Mouse (Mus musculus): ENCODE measurements at regions not wholly inside any gene's neighbourhood (a gene's known extent, or its start where the extent isn't known, plus 50 kb on each side); places are given as distances from the start of the nearest gene placed in this dataset.

GRCm38 (mm10) chr13:119378404-119379037 lies 49.9 kb upstream of the Paip1 start:
- TF ChIP-seq CTCF (IDR thresholded peaks at IDR 0.05; ENCODE audit: extremely low read depth, insufficient read depth, low read length), result peak; percentile 62
- TF ChIP-seq POLR2A (IDR thresholded peaks at IDR 0.05; ENCODE audit: extremely low read depth, insufficient read depth, low read length), result no peak

Data from cortical plate, adult 2 months (tissue).